Mouse (Mus musculus) telencephalon, adult 2 months (tissue): ENCODE data around the gene Defb29.

ENCODE experiments used
- DNase-seq: peaks from one replicate; pipeline ENCODE4 v3.0.0-alpha.2; 2011; ENCODE audit warnings: low read depth, low spot score

Gene Defb29

DNA sequence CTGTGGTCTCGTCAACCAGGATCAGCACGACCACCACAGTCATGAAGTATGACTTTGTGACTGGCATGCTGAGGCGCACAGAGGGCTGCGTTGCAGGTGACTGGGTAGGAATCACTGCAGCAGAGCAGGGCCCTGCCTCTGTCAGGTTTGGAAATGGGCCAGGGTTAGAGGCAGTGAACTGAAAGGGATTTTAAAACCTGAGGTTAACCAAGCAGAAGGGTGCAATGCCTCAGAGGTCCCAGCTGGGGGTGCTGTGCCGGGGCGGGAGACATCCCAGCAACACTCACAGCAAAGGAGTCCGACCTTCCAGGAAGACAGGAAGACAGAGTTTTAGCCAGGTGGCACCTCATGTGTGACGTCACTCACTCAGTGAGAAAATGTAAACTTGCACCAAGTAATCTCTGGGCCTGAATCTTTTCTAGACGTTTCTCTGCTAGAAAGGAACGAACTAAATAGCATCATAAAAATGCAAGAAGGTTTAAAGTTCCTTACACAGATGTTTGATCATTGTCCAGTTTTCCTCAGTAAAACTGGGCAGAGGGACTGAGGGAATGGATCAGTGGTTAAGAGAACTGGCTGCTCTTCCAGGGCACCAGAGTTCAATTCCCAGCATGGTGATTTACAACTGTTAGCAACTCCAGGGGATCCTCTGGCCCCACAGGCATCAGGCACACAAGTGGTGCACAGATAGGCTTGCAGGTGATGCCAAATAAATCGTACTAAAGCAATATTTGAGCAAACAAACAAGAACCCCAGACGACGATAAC, at the start of gene Defb29:
Gene Defb29 (minus strand): TSS at position 155 of the 767 bp plus-strand sequence.
- DNase-seq = no peak

DNA sequence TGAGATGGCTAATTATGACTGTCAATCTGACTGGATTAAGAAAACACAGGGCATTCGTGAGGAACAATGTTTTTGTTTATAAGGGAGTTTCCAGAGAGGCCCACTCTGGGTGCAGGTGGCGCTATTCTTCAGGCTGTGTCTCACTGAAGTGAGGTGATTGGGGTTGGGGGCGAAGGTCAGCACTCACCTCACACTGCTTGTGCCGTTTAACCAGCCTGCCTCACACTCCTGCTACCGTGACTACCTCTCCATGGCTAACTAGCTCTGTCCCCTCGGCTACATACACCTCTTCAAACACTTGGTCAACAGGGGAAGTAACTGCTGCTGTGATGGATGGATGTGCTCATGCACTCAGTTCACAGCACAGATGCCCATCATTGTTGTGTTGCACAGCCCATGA, 49.1 kb upstream of the Defb29 start:
- no peak for DNase-seq

DNA sequence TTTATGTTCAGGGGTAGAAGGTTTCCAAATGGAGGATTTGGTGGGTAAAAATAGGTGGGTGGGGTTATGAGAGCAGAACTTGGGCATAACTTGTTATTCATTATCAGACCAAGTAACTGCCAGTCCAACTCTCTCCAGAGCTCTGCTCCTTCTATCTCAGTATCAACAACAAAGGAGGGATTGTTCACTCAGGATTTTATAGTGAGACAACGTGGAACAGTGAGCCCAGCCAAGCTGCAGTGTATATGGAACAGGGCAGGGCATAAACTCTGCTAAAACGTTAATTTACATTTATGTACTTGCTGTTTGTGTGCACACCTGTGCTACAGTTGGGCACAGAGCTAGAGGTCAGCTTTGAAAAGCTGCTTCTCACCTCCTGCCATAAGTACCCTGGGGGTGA, 48.6 kb upstream of the Defb29 start:
- DNase-seq = no peak

DNA sequence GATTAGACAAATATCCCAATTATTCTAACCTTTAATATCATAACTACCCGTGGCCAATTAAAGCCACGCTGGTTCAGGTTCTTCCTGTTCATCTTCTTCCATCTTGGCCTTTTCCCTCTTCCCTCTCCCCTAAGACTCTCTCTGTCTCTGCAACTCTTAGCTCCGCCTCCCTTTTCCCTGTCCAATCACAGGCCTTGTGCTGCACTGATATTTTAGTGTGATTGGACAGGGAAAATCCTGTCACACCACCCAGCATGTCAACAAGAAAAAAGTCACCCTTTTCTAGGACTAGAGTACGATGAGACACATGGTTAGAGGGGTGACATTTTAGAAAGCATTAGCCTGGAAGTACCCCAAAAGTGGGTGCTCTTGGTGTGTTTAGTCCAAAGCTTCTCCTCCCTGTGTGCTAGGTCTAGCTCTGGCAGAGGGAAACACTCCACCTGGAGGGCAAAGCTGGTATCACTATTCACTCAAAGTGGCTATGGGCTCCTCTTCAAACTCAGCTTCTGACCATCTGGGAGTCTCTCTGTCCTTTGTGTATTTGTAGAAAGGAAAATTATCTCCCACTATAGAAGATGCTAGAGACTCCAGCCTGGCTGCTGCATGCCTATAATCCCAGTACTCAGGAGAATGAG, 47.1 kb upstream of the Defb29 start:
- no peak for DNase-seq

DNA sequence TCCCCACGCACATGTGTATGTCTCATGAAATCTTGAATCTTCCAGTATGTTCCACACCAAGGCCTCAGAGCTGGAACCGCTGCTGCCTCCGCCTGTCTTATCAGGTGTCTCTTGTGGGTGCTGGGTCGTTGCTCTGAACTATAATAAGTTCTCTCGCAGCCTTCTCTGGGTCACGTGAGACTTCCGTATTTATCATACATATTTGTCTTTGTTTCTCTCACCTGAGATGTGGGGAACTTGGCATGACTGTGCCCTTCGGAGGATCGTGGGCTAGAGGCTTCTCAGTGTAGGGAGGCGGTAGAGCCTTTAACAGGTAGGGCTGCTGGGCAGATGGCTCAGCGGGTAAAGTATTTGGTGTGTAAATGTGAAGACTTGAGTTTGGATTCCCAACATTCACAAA, 40.7 kb upstream of the Defb29 start:
- no peak for DNase-seq

DNA sequence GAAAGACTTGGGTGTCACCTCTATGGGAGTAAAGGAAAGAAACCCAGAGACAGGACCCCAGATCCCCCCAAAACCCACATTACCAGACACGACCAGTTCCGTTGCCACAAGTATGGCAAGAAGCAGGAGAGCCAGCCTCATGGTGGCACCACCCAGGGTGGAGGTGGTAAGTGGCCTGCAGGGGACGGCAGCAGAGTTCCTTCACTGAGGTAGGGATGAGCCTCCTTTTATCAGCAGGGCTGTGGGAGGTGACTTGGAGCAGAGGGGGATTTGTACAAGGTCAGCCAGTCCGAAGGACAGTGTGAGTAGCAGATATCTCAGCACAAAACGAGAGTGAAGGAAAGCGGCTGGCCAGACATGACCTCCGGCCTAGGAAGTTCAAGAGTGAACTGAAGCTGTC, 40.2 kb upstream of the Defb29 start, which contains the start of gene Defb19:
Gene Defb19 (minus strand): TSS at position 206 of the 400 bp plus-strand sequence.
- no peak for DNase-seq

DNA sequence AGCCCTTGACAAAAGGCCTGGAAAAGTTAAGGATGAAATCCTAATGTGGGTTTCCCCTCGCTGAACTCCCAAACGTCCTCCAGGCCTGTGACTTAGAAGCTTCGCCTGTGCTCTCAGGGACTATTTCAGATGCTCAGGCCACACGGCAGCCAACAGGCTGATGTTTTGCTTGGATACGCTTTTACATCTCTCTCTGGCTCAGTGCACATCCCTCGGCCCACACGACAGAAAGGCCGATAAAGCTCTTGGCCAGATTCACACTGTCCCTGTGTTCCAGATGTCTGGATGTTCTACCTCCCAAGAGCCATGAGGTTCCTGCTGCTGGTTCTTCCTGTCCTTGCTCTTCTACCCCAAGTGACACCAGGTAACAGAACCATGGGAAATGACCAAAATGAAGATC, 33.6 kb upstream of the Defb29 start:
- DNase-seq = no peak

DNA sequence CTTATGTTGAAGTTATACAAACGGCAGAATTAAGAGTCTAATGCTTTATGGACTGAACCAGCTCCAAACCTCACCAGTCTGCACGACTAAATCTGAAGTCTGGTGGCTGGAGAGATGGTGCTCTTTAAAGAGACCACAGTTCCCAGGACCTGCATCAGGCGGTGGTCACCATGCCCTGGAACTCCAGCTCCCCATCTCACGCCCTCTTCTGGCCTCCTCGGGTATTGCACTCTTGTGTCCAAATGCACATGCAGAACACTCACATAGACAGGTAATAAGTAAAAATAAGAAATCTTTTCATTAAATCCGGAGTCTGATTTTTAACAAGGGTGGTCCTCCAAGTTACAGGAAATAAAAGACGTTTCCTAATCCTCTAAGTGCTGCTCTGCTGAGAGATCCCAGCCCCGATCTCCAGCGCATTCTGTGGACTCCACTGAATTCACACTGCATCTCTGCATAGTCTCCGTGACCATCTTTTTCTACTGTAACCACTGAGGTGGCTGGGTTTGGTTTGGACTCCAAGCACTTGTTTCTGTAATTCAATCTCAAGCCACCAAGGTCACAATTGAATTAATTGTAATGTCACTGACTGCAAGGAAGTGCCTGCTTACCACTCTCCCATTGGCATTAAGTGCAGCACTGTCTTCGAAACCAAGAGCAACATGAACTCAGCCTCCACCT, 32.4 kb upstream of the Defb29 start, which contains the start of gene Defb21:
Gene Defb21 (plus strand): TSS at position 631 of the 681 bp plus-strand sequence.
- no peak for DNase-seq

DNA sequence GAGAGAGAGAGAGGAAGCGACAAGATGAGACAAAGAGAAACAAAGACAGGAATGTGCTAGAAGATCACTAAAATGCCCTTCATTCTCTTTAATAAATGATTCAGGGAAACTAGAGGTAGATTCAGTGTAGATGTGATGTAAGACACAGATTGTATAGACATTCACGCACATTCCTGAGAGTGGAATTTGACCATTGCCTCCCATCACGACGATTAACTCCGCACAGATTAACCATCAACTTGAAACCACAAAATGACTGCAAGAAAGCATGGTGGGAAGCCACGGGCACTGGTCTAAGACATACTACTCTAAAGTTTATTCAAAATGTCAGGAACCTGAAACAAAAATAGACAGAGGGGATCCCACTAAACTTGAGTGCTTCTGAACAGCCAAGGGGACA, 30.4 kb upstream of the Defb29 start:
- DNase-seq = no peak

DNA sequence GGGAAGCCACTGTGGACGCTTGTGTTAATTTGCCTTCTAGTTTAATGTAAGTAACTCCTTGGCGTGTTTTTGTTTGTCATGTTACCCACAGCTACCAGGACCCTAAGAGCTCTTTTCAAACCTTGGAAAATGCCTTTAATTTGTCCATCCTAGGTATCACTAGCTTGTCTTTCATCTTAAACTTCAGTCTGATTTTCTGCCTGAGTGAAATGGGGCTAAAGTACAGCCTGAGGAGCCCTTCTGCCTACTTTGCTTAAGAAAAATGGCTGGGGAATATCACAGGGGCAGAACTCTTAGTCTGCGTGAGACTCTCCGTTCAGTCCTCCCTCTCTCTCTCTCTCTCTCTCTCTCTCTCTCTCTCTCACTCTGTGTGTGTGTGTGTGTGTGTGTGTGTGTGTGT, 30.0 kb upstream of the Defb29 start:
- DNase-seq = no peak

DNA sequence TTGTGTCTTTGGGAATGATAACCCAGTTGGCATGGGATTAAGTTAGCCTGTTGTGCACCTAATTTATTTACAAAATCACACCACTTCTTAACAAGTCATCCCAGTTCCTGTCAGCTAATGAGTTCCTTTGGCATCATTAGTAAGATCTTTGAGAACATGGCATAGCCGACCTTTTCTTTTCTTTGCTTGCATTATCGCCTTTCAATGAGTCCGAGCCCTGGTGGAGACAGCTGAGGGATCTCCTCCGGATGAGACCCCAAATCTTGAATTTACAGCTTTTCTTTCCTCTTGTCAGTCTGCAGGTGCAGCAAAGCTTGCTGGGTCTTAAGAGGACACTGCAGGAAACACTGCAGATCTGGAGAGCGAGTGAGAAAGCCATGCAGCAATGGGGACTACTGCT, 29.1 kb upstream of the Defb29 start, which contains the start of gene Gm17416:
Gene Gm17416 (plus strand): TSS at position 301 of the 400 bp plus-strand sequence.
- no peak for DNase-seq

DNA sequence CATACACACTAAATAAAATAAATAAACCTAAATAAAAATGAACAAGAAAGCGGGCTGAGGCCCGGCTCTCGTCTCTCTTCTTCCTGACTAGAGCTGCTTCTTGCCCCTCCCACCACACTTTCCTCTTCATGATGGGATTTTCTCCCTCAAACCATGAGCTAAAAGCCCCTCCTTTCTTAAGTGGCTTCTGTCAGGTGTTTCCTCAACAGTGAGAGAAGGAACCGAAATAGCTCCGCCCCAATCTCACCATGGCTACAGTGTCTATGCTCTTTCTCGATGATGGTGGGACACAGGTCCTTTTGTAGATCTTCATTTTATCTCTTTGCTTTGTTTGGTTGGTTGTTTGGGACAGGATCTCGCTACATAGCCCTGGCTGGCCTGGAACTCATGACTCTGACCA, 16.8 kb upstream of the Defb29 start:
- DNase-seq = no peak

DNA sequence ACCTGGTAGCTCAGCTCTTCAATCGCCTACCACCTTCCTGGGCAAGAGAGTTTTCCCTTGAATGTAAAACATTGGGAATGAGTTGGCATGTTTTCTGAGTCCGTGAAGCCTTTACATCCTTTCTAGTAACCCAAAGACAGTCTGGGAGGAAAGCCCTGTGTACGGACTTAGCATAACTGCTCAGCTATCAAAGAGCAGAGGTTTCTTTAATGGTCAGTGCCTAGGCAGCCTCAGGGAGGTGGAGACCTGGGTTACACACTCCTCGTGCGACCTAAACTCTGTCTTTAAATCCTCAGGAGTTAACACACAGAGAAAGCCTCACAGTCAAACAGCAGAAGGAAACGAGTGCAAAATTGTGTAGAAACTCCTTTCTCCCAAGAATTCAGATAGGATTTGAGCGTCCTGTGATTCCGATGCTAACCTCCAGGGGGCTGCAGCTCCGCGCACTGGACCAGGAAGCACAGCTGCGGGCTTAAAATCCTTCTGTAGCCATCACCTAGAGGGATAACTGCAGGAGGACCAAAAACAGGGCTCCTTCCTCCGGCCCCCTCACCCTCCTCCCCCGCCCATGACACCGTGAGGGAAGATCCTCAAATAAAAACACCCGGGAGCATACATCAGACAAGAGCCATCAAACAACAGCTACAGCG, 14.0 kb upstream of the Defb29 start:
- peak; percentile 27 for DNase-seq

DNA sequence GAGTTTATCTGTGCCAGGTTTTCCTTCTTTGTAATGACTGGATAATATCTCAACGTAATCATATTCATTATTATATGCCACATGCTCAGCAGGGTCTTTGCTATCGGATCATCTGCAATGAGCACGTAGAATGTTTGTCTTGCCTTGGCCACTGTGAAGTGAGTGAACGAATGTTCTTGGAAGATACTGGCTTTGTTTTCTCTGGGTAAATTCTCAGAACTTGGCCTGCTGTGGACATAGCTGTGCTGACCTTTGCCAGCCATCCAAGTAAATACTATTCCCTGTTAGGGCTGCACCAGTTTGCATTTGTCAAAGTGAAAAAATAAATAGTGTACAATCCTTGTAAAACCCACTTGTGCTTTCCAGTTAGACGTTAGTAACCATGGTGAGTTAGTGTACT, 8.2 kb upstream of the Defb29 start:
- DNase-seq = no peak

DNA sequence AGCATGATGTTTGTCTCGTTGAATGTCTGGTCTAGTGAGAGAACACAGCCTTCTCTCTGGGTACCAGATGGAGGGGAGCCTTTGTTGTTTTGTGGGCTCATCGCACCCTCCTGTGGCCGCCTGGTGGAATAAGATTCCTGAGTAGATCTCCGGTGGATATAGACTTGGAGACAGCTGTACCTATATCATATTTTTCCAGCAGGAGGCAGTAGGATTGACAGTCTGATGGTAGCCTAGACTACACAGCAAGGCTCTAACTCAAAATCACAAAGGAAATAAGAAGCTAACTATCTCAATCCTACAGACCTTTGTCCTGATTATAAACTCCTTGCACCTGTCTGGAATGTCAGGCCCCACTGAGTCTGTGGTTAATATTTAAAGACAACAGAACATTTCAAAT, 4.8 kb upstream of the Defb29 start:
- DNase-seq = peak; percentile 46

DNA sequence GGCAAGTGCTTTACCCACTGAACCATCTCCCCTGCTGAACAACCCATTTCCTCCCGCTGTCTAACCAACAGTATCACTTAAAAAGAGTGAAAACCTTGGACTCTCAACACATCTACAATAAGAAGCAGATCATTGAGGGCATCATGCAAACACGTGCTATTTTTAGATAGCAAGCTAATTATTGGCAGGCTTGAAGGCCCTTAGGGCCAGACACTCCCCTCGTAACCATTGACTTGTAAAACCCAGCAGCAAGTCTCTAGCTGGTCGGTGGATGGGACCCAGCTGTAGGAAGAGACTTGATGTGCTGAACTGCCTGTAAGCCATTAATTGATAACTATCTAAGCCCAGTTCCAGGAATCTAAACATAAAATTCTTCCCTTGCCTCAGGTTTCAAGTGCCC, 3.6 kb upstream of the Defb29 start:
- no peak for DNase-seq

DNA sequence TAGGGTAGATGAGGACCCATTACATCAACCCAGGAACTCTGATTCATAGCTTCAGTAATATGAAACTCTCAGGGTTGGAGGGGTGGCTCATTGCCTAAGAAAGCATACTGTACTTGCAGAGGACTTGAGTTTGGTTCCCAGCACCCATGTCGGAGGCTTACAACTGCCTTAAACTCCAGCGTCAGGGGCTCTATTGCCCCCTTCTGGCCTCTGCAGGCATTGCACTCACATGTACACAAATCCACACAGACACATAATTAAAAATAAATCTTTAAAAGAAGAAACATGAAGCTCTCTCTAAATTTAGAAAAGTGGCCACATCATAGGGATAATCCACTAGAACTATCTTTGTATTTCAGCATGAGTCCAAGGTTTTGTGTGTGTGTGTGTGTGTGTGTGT, 3.0 kb upstream of the Defb29 start:
- DNase-seq = no peak

DNA sequence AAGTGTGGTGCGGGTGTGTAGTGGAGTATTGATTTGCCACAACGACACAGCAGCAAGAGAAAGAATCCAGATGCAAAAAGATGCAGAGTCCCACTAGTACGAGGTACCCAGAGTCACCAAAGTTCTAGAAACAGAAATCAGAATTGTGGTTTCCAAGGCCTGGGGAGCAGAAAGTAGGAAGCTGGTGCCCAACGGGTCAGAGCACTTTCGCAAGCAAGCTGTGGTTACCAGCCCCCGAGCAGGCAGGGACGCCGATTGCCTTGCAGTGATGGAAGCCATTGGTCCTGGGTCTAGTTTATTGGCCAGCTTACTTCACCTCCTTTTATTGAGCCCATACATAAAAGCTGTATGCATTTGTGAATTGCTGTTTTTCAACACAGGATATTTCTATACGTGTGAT, 2.1 kb upstream of the Defb29 start:
- no peak for DNase-seq

DNA sequence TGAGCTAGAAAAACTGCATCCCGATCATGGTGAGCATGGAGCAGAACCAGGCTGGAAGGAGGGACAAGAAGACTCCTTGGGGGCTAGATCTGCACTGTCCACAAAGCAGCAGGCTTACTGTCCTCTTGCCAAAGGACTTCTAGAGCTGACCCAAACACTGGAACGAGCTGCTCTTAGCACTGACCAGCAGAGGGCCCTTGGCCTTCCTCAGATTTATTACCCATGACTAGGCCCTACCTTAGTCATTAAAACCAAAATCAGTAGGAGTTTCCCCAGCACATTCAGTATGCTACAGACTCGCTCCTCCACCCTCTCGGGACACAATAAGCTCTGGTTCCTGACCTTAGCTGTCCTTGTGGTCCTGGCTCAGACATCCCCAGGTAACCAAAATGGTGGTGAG, 21.9 kb downstream of the Defb29 start, which contains the start of gene Defb28:
Gene Defb28 (plus strand): TSS at position 275 of the 400 bp plus-strand sequence.
- no peak for DNase-seq

DNA sequence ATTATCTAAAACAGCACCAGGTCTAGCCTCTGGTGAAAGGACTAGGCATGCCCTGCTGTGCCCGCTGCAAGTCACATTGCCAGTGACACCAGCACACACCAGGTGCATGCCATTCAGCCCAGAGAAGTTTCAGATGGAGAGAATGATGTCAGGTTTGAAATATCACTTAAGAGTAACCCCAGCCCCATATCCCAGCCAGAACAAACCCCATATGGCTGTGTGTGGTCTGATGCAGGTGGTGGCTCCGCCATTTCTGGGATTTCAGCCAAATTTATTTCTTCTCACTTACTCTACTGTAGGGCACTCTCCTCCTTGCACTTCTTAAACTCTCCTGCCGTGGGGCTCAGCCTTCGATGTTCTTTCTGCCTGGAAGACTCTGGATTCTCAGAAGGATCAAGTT, 23.8 kb downstream of the Defb29 start:
- no peak for DNase-seq

DNA sequence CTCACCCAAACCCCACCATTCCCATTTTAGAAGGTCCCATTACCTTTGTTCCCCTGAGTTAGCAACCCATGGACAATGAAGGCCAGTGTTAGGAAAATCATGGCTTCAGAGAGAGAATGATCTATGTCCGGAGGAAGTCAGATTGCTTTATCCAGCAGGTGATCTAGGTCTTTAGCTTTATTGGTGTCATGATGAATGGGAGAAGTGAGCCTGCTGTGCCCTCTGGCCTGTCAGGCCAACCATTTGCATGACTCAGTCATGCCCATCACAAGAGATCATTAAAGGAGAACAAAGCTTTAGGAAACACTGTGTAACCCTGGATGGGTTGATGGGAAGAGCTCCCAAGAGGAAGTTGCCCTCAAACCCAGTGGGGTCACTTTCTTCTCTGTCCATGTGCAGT, 28.3 kb downstream of the Defb29 start, which contains the start of gene Defb26:
Gene Defb26 (minus strand): TSS at position 101 of the 400 bp plus-strand sequence.
- DNase-seq = no peak

DNA sequence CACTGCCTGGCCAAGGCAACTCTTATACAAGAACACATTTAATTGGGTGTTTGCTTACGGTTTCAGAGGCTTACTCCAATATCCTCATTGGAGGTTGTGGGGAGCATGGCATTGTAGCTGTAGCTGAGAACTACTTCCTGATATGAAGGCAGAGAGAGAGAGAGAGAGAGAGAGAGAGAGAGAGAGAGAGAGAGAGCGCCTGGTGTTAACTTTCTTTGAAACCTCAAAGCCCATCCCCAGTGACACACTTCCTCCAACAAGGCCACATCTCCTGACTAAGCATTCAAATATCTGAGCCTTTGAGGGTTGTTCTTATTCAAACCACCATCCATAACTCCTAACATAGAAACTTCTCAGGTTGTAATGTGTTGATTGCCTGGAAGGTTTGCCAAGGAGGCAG, 35.9 kb downstream of the Defb29 start:
- no peak for DNase-seq
